ENCODE assay signal across 18 mouse cellular contexts in the genomic region with DNA sequence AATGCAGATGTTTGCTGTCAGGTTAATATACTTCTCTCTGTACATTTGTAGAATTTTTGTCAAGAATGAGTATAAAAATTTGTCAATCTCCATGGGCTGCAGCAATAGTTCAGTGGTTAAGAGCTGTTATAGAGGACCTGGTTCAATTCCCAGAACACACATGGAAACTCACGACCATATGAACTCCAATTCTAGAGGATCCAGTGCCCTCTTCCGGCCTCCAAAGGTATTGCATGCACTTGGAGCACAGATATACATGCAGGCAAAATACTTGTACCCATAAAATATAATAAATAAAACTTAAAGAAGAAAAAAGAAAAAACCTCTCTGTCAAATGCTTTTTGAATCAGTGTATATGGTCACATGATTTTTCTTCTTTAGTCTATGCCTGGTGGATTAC.
DNase-seq lines count a peak whose midpoint lies in the region; ATAC-seq and TF ChIP-seq lines count a peak whose summit lies in the region.
"Had no signal": no experiment of that assay in that cellular context is flagged by ENCODE, and none has a peak within 500 bp of the region (broad histone marks: within the 10 kb centered on the region; RNA-seq: fewer than 3 reads in every experiment).

No protein-coding gene starts in this region.

- H3K36me3 ChIP-seq in liver, embryonic 14.5 days (replicated peaks; ENCODE audit: control insufficient read depth, insufficient read depth, low read depth) = no peaks in the 10 kb centered on the region
- H3K36me3 ChIP-seq in liver, embryonic 12.5 days = no peaks in the 10 kb centered on the region
- H3K36me3 ChIP-seq in E14TG2a.4 (ENCODE audit: insufficient read depth, low read length) = no peaks in the 10 kb centered on the region
- H3K36me3 ChIP-seq: embryonic facial prominence, embryonic 15.5 days; heart, embryonic 13.5 days; kidney, embryonic 15.5 days had no signal

- no peak for ATAC-seq in liver, embryonic 14.5 days (ENCODE audit: insufficient read depth)
- ATAC-seq in liver, embryonic 12.5 days = no peak
- no peak for ATAC-seq in Patski
- ATAC-seq in erythroblast, adult 5-6 weeks (replicated peaks; ENCODE audit: low FRiP score, poor library complexity, severe bottlenecking) = no peak
- ATAC-seq: intestine, embryonic 16.5 days; lung, postnatal 0 days had no signal

- in situ Hi-C loops in Patski (cut with MboI; ENCODE audit: low pct_unique_long_range_greater_than_20kb) = no loop called here

- intact Hi-C loops in heart, postnatal 14 days (cut with DNase I) = loop anchor here (10.0 kb wide), 1 partner anchor 216 kb away; no protein-coding TSS in a partner anchor

- WGBS in liver, embryonic 14.5 days (ENCODE audit: insufficient replicate concordance) = 27% methylated on average over 2 of the region's 2 CpGs
- WGBS in liver, embryonic 12.5 days (ENCODE audit: insufficient replicate concordance) = 17% methylated on average over 2 of the region's 2 CpGs

- H3K9ac ChIP-seq in liver, embryonic 14.5 days (replicated peaks) = no peak overlapping the region
- no peak overlapping the region for H3K9ac ChIP-seq in liver, embryonic 12.5 days
- H3K9ac ChIP-seq: embryonic facial prominence, embryonic 15.5 days; heart, embryonic 13.5 days; kidney, embryonic 15.5 days had no signal

- no peaks in the 10 kb centered on the region for H3K4me1 ChIP-seq in liver, embryonic 14.5 days (replicated peaks; ENCODE audit: control insufficient read depth in 2 of 2, insufficient read depth in 2 of 2, low read length in 1 of 2)
- no peaks in the 10 kb centered on the region for H3K4me1 ChIP-seq in liver, embryonic 12.5 days
- no peaks in the 10 kb centered on the region for H3K4me1 ChIP-seq in E14TG2a.4 (replicated peaks; ENCODE audit: low read depth, low read length)
- H3K4me1 ChIP-seq: embryonic facial prominence, embryonic 15.5 days; heart, embryonic 13.5 days; kidney, embryonic 15.5 days had no signal

- no peak overlapping the region for H3K27ac ChIP-seq in liver, embryonic 14.5 days
- no peak overlapping the region for H3K27ac ChIP-seq in liver, embryonic 12.5 days
- H3K27ac ChIP-seq: embryonic facial prominence, embryonic 15.5 days; heart, embryonic 13.5 days; kidney, embryonic 15.5 days had no signal

- peak; percentile 40; the same call in 1 of the 2 replicates for TF ChIP-seq CTCF in liver, embryonic 14.5 days (IDR thresholded peaks at IDR 0.05; ENCODE audit: low read depth)
- TF ChIP-seq CTCF in E14TG2a.4 (conservative IDR thresholded peaks at IDR 0.05; ENCODE audit: low read length) (peak; percentile 80), Patski (IDR thresholded peaks at IDR 0.05) (peak; percentile 46)

- no peak overlapping the region for H3K4me3 ChIP-seq in liver, embryonic 14.5 days (ENCODE audit: insufficient read depth in 1 of 2, low read depth in 2 of 2, low read length in 2 of 2)
- no peak overlapping the region for H3K4me3 ChIP-seq in liver, embryonic 12.5 days
- H3K4me3 ChIP-seq in E14TG2a.4 (replicated peaks; ENCODE audit: low read length) = no peak overlapping the region
- H3K4me3 ChIP-seq: embryonic facial prominence, embryonic 15.5 days; heart, embryonic 13.5 days; kidney, embryonic 15.5 days had no signal

- CTCF ChIA-PET in Patski (lab: Charles Lee) = interaction anchor here (1.3 kb wide), 1 partner anchor 12 kb away, joined by 4 read pairs; no protein-coding TSS in a partner anchor

- no peaks in the 10 kb centered on the region for H3K9me3 ChIP-seq in liver, embryonic 14.5 days (ENCODE audit: control insufficient read depth, low read length)
- no peaks in the 10 kb centered on the region for H3K9me3 ChIP-seq in liver, embryonic 12.5 days (replicated peaks)
- no peaks in the 10 kb centered on the region for H3K9me3 ChIP-seq in E14TG2a.4 (ENCODE audit: low read length)
- H3K9me3 ChIP-seq: embryonic facial prominence, embryonic 15.5 days; kidney, embryonic 15.5 days had no signal

- H3K4me2 ChIP-seq in liver, embryonic 14.5 days (ENCODE audit: low read depth) = no peak overlapping the region
- H3K4me2 ChIP-seq in liver, embryonic 12.5 days = no peak overlapping the region
- H3K4me2 ChIP-seq: embryonic facial prominence, embryonic 15.5 days; heart, embryonic 13.5 days; kidney, embryonic 15.5 days had no signal

- POLR2A ChIA-PET in Patski (lab: Charles Lee) = no interaction called here

- no peak for TF ChIP-seq EP300 in liver, embryonic 14.5 days (IDR thresholded peaks at IDR 0.05; ENCODE audit: low read depth)

- no peak for DNase-seq in liver, embryonic 14.5 days (ENCODE audit: low read depth in 3 of 3, low spot score in 3 of 3)
- no peak for DNase-seq in Patski (ENCODE audit: low read depth, low spot score)
- peak; percentile 3 for DNase-seq in induced T-regulatory cell, adult 2 months (ENCODE audit: low read depth)
- DNase-seq in heart, postnatal 14 days = no peak
- DNase-seq: adrenal gland, postnatal 10 days; cerebellum, postnatal 14 days; embryo, embryonic 11 days; layer of hippocampus, postnatal 36 days; left cerebral cortex, postnatal 4 days; right cerebral cortex, adult 18-20 months had no signal

- H3K27me3 ChIP-seq in liver, embryonic 14.5 days (ENCODE audit: control insufficient read depth, insufficient read depth, low read length) = no peaks in the 10 kb centered on the region
- H3K27me3 ChIP-seq in liver, embryonic 12.5 days (replicated peaks) = no peaks in the 10 kb centered on the region
- H3K27me3 ChIP-seq in E14TG2a.4 (ENCODE audit: insufficient read depth, low read length) (no peaks in the 10 kb centered on the region), Patski (peaks cover 18% of the 10 kb centered on the region)
